Mouse (Mus musculus): ENCODE results near the gene Rassf1. TPM values are rescaled to one million over a fixed set of nuclear protein-coding genes. Genes with fewer than 3 reads are reported as not detected.

The Rassf1 gene
- polyA plus RNA-seq, 1 experiment from 2014 or later = 35.5 TPM

- no peak overlapping the region for H3K4me3 ChIP-seq (replicated peaks; ENCODE audit: low read depth, low read length)
- no peak overlapping the region for H3K4me2 ChIP-seq (ENCODE audit: low read length)
- no peak overlapping the region for H3K27ac ChIP-seq (replicated peaks; ENCODE audit: low read depth, low read length)
- peaks cover 15% of the 10 kb centered on the region for H3K36me3 ChIP-seq (ENCODE audit: control insufficient read depth, insufficient read depth, low read length)
- no peaks in the 10 kb centered on the region for H3K9me3 ChIP-seq (ENCODE audit: control insufficient read depth, low read length)
- WGBS = 95% methylated on average over 10 of the region's 10 CpGs
- no peaks in the 10 kb centered on the region for H3K27me3 ChIP-seq (ENCODE audit: control insufficient read depth, insufficient read depth, low read length)
- ATAC-seq (ENCODE audit: low FRiP score, low TSS enrichment) = no peak
- H3K4me1 ChIP-seq (ENCODE audit: control insufficient read depth, insufficient read depth, low read length) = peaks cover 20% of the 10 kb centered on the region
- no peak overlapping the region for H3K9ac ChIP-seq (replicated peaks; ENCODE audit: low read length)
- DNase-seq = no peak
Measured at GRCm38 (mm10) chr9:107577871-107578270, 26.5 kb downstream of the Rassf1 start.

GRCm38 (mm10) chr9:107578587-107578986, 27.2 kb downstream of the Rassf1 start, which contains the start of gene Naa80:
TSS of gene Naa80 (plus strand) at chr9:107578887.
- H3K4me1 ChIP-seq (ENCODE audit: control insufficient read depth, insufficient read depth, low read length) = peaks cover 20% of the 10 kb centered on the region
- no peak within 1 kb of the TSS for H3K4me3 ChIP-seq (replicated peaks; ENCODE audit: low read depth, low read length)
- H3K4me2 ChIP-seq (ENCODE audit: low read length) = no peak within 1 kb of the TSS; the same call in 1 of the 2 replicates
- no peaks in the 10 kb centered on the region for H3K9me3 ChIP-seq (ENCODE audit: control insufficient read depth, low read length)
- 75% methylated on average over 3 of the region's 3 CpGs for WGBS
- H3K27ac ChIP-seq (replicated peaks; ENCODE audit: low read depth, low read length) = no peak within 1 kb of the TSS
- ATAC-seq (ENCODE audit: low FRiP score, low TSS enrichment) = no peak
- peaks cover 15% of the 10 kb centered on the region for H3K36me3 ChIP-seq (ENCODE audit: control insufficient read depth, insufficient read depth, low read length)
- H3K9ac ChIP-seq (replicated peaks; ENCODE audit: low read length) = no peak within 1 kb of the TSS
- H3K27me3 ChIP-seq (ENCODE audit: control insufficient read depth, insufficient read depth, low read length) = no peaks in the 10 kb centered on the region
- DNase-seq = no peak

GRCm38 (mm10) chr9:107579023-107579900, 27.9 kb downstream of the Rassf1 start:
- WGBS = 93% methylated on average over 14 of the region's 14 CpGs
- H3K27ac ChIP-seq (replicated peaks; ENCODE audit: low read depth, low read length) = no peak overlapping the region
- no peak for DNase-seq
- ATAC-seq (ENCODE audit: low FRiP score, low TSS enrichment) = no peak
- H3K4me1 ChIP-seq (ENCODE audit: control insufficient read depth, insufficient read depth, low read length) = peaks cover 20% of the 10 kb centered on the region
- no peak overlapping the region; the same call in 1 of the 2 replicates for H3K4me2 ChIP-seq (ENCODE audit: low read length)
- no peak overlapping the region for H3K9ac ChIP-seq (replicated peaks; ENCODE audit: low read length)
- no peaks in the 10 kb centered on the region for H3K9me3 ChIP-seq (ENCODE audit: control insufficient read depth, low read length)
- H3K27me3 ChIP-seq (ENCODE audit: control insufficient read depth, insufficient read depth, low read length) = no peaks in the 10 kb centered on the region
- H3K4me3 ChIP-seq (replicated peaks; ENCODE audit: low read depth, low read length) = no peak overlapping the region
- peaks cover 18% of the 10 kb centered on the region for H3K36me3 ChIP-seq (ENCODE audit: control insufficient read depth, insufficient read depth, low read length)

- Histone ChIP-seq H3K36me3 (ENCODE audit: control insufficient read depth, insufficient read depth, low read length) (peaks cover 11% of the 10 kb centered on the region; the same call in 1 of the 2 replicates), H3K4me1 (ENCODE audit: control insufficient read depth, insufficient read depth, low read length) (peaks cover 20% of the 10 kb centered on the region), H3K27me3 (ENCODE audit: control insufficient read depth, insufficient read depth, low read length) (no peaks in the 10 kb centered on the region), H3K4me2 (ENCODE audit: low read length) (peak within 1 kb of the TSS; percentile 98), H3K4me3 (replicated peaks; ENCODE audit: low read depth, low read length) (peak within 1 kb of the TSS; percentile 62), H3K9me3 (ENCODE audit: control insufficient read depth, low read length) (no peaks in the 10 kb centered on the region), H3K9ac (replicated peaks; ENCODE audit: low read length) (peak within 1 kb of the TSS; percentile 74), H3K27ac (replicated peaks; ENCODE audit: low read depth, low read length) (peak within 1 kb of the TSS; percentile 81)
- WGBS = under 1% methylated on average over 32 of the region's 32 CpGs
- DNase-seq = peak; percentile 90
- peak; percentile 71 for ATAC-seq (ENCODE audit: low FRiP score, low TSS enrichment)
Measured at GRCm38 (mm10) chr9:107580501-107581317, 29.4 kb downstream of the Rassf1 start, which contains the start of gene Hyal3. TSS of gene Hyal3 (plus strand) at chr9:107580818.

GRCm38 (mm10) chr9:107581584-107581983, 30.2 kb downstream of the Rassf1 start:
- Histone ChIP-seq H3K9me3 (ENCODE audit: control insufficient read depth, low read length) (no peaks in the 10 kb centered on the region), H3K4me2 (ENCODE audit: low read length) (peak overlapping the region; percentile 98), H3K27ac (replicated peaks; ENCODE audit: low read depth, low read length) (no peak overlapping the region), H3K9ac (replicated peaks; ENCODE audit: low read length) (peak overlapping the region; percentile 74), H3K4me1 (ENCODE audit: control insufficient read depth, insufficient read depth, low read length) (peaks cover 20% of the 10 kb centered on the region), H3K36me3 (ENCODE audit: control insufficient read depth, insufficient read depth, low read length) (peaks cover 11% of the 10 kb centered on the region; the same call in 1 of the 2 replicates), H3K4me3 (replicated peaks; ENCODE audit: low read depth, low read length) (peak overlapping the region; percentile 62; the same call in 1 of the 2 replicates), H3K27me3 (ENCODE audit: control insufficient read depth, insufficient read depth, low read length) (no peaks in the 10 kb centered on the region)
- no peak for DNase-seq
- WGBS = 85% methylated on average over 4 of the region's 4 CpGs
- no peak for ATAC-seq (ENCODE audit: low FRiP score, low TSS enrichment)

GRCm38 (mm10) chr9:107582509-107583062, 31.2 kb downstream of the Rassf1 start:
- Histone ChIP-seq H3K36me3 (ENCODE audit: control insufficient read depth, insufficient read depth, low read length) (peaks cover 11% of the 10 kb centered on the region; the same call in 1 of the 2 replicates), H3K4me3 (replicated peaks; ENCODE audit: low read depth, low read length) (no peak overlapping the region), H3K4me1 (ENCODE audit: control insufficient read depth, insufficient read depth, low read length) (peaks cover 15% of the 10 kb centered on the region), H3K27me3 (ENCODE audit: control insufficient read depth, insufficient read depth, low read length) (no peaks in the 10 kb centered on the region), H3K9ac (replicated peaks; ENCODE audit: low read length) (no peak overlapping the region), H3K27ac (replicated peaks; ENCODE audit: low read depth, low read length) (no peak overlapping the region), H3K9me3 (ENCODE audit: control insufficient read depth, low read length) (no peaks in the 10 kb centered on the region), H3K4me2 (ENCODE audit: low read length) (no peak overlapping the region)
- WGBS = 92% methylated on average over 7 of the region's 7 CpGs
- DNase-seq (no peak), ATAC-seq (ENCODE audit: low FRiP score, low TSS enrichment) (no peak)

- no peak overlapping the region for H3K27ac ChIP-seq (replicated peaks; ENCODE audit: low read depth, low read length)
- no peaks in the 10 kb centered on the region for H3K9me3 ChIP-seq (ENCODE audit: control insufficient read depth, low read length)
- peaks cover 19% of the 10 kb centered on the region for H3K4me1 ChIP-seq (ENCODE audit: control insufficient read depth, insufficient read depth, low read length)
- no peaks in the 10 kb centered on the region for H3K27me3 ChIP-seq (ENCODE audit: control insufficient read depth, insufficient read depth, low read length)
- H3K36me3 ChIP-seq (ENCODE audit: control insufficient read depth, insufficient read depth, low read length) = peaks cover 11% of the 10 kb centered on the region; the same call in 1 of the 2 replicates
- H3K4me2 ChIP-seq (ENCODE audit: low read length) = no peak overlapping the region
- 91% methylated on average over 14 of the region's 14 CpGs for WGBS
- H3K9ac ChIP-seq (replicated peaks; ENCODE audit: low read length) = no peak overlapping the region
- no peak for DNase-seq
- ATAC-seq (ENCODE audit: low FRiP score, low TSS enrichment) = no peak
- no peak overlapping the region for H3K4me3 ChIP-seq (replicated peaks; ENCODE audit: low read depth, low read length)
Measured at GRCm38 (mm10) chr9:107583174-107583573, 31.8 kb downstream of the Rassf1 start.

- Histone ChIP-seq H3K27me3 (ENCODE audit: control insufficient read depth, insufficient read depth, low read length) (no peaks in the 10 kb centered on the region), H3K36me3 (ENCODE audit: control insufficient read depth, insufficient read depth, low read length) (peaks cover 29% of the 10 kb centered on the region), H3K4me1 (ENCODE audit: control insufficient read depth, insufficient read depth, low read length) (peaks cover 11% of the 10 kb centered on the region), H3K4me3 (replicated peaks; ENCODE audit: low read depth, low read length) (no peak overlapping the region), H3K9ac (replicated peaks; ENCODE audit: low read length) (no peak overlapping the region), H3K27ac (replicated peaks; ENCODE audit: low read depth, low read length) (no peak overlapping the region), H3K4me2 (ENCODE audit: low read length) (no peak overlapping the region), H3K9me3 (ENCODE audit: control insufficient read depth, low read length) (no peaks in the 10 kb centered on the region)
- ATAC-seq (ENCODE audit: low FRiP score, low TSS enrichment) (no peak), DNase-seq (no peak)
- 93% methylated on average over 5 of the region's 5 CpGs for WGBS
Measured at GRCm38 (mm10) chr9:107586504-107586903, 35.1 kb downstream of the Rassf1 start.
